Mouse (Mus musculus) retina, postnatal 1 day (tissue): Measurements from ENCODE around the gene Apmap.

Experiments
- DNase-seq: peaks from one replicate; pipeline ENCODE4 v3.0.0-alpha.2; 2012

Gene Apmap

GRCm38 (mm10) chr2:150608087-150608799, at the start of gene Apmap:
Gene Apmap, minus strand, starts transcription at chr2:150608567.
- peak; percentile 98 for DNase-seq

- DNase-seq: no peak
These were observed 48.8 kb upstream of the Apmap start for GRCm38 (mm10) chr2:150656975-150657768.

- DNase-seq: no peak
These were observed 47.7 kb upstream of the Apmap start for GRCm38 (mm10) chr2:150656112-150656511.

GRCm38 (mm10) chr2:150655290-150655689, 46.9 kb upstream of the Apmap start:
- DNase-seq: no peak

GRCm38 (mm10) chr2:150654814-150655213, 46.4 kb upstream of the Apmap start:
- no peak for DNase-seq

- DNase-seq: no peak
These were observed 43.0 kb upstream of the Apmap start for GRCm38 (mm10) chr2:150651366-150651765.

- peak; percentile 14 for DNase-seq
These were observed 42.2 kb upstream of the Apmap start for GRCm38 (mm10) chr2:150650511-150651074.

GRCm38 (mm10) chr2:150648300-150648895, 40.0 kb upstream of the Apmap start:
- no peak for DNase-seq

GRCm38 (mm10) chr2:150647681-150648299, 39.4 kb upstream of the Apmap start:
- peak; percentile 30 for DNase-seq

- no peak for DNase-seq
These were observed 38.2 kb upstream of the Apmap start for GRCm38 (mm10) chr2:150646411-150647121.

- DNase-seq: no peak
These were observed 36.9 kb upstream of the Apmap start for GRCm38 (mm10) chr2:150645225-150645624.

GRCm38 (mm10) chr2:150643726-150644415, 35.5 kb upstream of the Apmap start:
- peak; percentile 25 for DNase-seq

- no peak for DNase-seq
These were observed 34.8 kb upstream of the Apmap start for GRCm38 (mm10) chr2:150643166-150643565.

- DNase-seq: no peak
These were observed 30.0 kb upstream of the Apmap start for GRCm38 (mm10) chr2:150638370-150638733.

GRCm38 (mm10) chr2:150637702-150638369, 29.5 kb upstream of the Apmap start:
- no peak for DNase-seq

- DNase-seq: no peak
These were observed 27.6 kb upstream of the Apmap start for GRCm38 (mm10) chr2:150635877-150636446.

- no peak for DNase-seq
These were observed 20.9 kb upstream of the Apmap start for GRCm38 (mm10) chr2:150629255-150629654.

GRCm38 (mm10) chr2:150627140-150627539, 18.8 kb upstream of the Apmap start:
- DNase-seq: no peak

GRCm38 (mm10) chr2:150624926-150625325, 16.6 kb upstream of the Apmap start:
- DNase-seq: no peak

GRCm38 (mm10) chr2:150623957-150624356, 15.6 kb upstream of the Apmap start:
- no peak for DNase-seq

- no peak for DNase-seq
These were observed 13.3 kb upstream of the Apmap start for GRCm38 (mm10) chr2:150621698-150622097.
